Mouse (Mus musculus) liver, embryonic 14.5 days (tissue): ENCODE measurements around the gene Pbx4.

Experiments
- CTCF ChIP-seq: IDR thresholded peaks from 2 replicates; pipeline ENCODE4 v1.5.1; 2016; ENCODE audit warnings: antibody characterized with exemption, low read depth, control low read depth
- EP300 ChIP-seq: IDR thresholded peaks from 2 replicates; pipeline ENCODE4 v1.6.1; 2016; ENCODE audit warnings: antibody characterized with exemption, low read depth

- no peak for TF ChIP-seq CTCF
- no peak for TF ChIP-seq EP300
Observed at GRCm38 (mm10) chr8:69874654-69875053, 42.4 kb downstream of the Pbx4 start.
